Mouse (Mus musculus): ENCODE results near the gene Prm2.
A peak's percentile ranks its signal among the peaks of the same experiment; 100 is the strongest.

The Prm2 gene

GRCm38 (mm10) chr16:10796034-10796433, at the start of gene Prm2:
Prm2 (minus strand) TSS chr16:10796134.
- no peak for DNase-seq (ENCODE audit: low read depth, low spot score)

DNA sequence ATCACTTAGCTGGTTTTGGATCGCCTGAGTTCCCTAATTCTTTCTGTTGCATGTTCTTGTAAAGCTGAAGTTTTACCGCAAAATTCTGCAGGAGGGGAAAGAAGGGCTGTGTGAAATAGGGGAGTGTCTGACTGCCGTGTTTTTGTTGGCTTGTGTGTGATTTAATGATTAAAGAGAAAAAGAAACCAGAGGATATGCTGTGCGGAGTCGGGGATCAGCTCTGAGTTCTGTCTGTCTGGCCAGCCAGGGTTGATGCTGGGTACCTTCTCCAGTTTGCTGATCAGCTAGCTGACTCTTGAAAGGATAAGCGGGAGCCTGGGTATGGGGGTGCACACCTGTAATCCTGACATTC, 48.4 kb upstream of the Prm2 start:
- no peak for DNase-seq (ENCODE audit: low read depth, low spot score)

GRCm38 (mm10) chr16:10843486-10844318, 47.8 kb upstream of the Prm2 start:
- DNase-seq (ENCODE audit: low read depth, low spot score), result no peak

- no peak for DNase-seq (ENCODE audit: low read depth, low spot score)
Observed at GRCm38 (mm10) chr16:10842282-10842855, 46.4 kb upstream of the Prm2 start.

DNA sequence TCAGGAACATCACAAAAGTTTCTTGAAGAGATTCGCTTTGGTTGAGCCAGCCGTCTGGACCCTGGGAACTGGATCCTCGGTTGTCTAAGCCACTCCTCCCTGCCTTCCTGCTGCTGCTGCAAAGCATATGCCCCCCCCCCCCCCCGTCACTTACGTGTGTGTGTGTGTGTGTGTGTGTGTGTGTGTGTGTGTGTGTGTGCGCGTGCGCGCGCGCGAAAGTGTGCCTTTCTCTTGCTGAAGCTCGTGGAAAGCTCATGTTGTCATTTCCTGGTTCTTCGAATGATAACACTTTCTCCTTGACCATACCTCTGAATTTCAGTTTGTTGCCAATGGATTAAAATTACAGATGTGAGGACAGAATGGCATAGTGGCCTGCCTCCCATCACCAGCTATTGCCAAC, 44.1 kb upstream of the Prm2 start:
- no peak for DNase-seq (ENCODE audit: low read depth, low spot score)

DNA sequence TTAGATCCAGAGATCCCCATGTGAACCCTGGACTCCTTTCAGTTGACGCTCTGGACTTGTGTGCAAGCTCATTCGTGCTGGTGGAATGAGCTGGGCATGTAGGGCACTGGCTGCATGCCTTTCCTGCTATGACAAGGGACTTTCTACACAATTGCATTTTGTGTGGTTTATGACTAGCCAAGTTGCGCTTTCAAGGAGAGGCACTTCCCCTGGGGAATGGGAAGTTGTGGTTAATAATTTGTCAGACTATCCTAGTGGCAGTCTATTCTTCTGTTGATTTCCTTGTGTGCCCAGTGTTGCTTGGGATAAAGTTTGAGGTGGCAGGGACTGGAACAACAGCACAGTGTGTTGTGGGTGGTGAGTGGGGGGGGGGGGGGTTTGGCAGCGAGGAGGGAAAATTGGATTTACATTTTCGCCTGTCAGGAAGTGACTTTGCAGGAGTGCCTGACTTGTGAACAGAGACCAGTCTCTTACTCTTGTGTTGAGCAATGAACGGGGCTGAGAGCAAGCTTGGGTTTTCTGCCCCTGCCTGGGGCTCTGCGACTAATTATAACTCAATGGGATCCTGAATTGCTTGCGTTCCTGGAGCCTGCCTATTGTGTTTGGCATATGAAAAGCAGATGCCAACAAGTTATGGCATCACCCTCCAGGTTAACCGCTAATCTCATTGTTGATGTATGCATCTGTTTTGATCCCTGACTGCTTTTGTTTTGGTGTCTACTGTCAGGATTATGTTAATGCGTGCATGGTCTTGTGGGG, 42.7 kb upstream of the Prm2 start:
- DNase-seq (ENCODE audit: low read depth, low spot score), result no peak

GRCm38 (mm10) chr16:10837903-10838302, 42.0 kb upstream of the Prm2 start:
- DNase-seq (ENCODE audit: low read depth, low spot score), result no peak

DNA sequence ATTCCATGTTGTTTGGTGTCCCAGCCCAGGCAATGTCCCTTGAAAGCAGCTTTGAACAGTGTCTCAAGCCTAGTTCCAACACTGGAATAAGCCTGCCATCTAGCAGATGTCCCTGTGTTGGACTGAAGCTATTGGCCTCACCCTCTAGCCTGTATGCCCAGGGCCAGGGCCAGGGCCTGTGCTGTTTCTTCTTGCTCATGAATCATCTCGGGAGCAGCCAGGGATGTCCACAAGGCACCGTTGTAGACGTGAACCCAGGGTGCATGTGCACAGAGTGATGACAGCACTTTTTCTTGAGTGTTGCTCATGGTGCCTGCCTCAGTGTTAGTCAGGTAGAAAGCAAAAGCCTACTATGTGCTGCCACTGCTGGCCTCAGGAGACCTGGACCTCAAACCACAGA, 41.3 kb upstream of the Prm2 start:
- DNase-seq (ENCODE audit: low read depth, low spot score), result no peak

- no peak for DNase-seq (ENCODE audit: low read depth, low spot score)
Observed at GRCm38 (mm10) chr16:10836388-10836787, 40.5 kb upstream of the Prm2 start.

- DNase-seq (ENCODE audit: low read depth, low spot score), result peak; percentile 76
Observed at GRCm38 (mm10) chr16:10834911-10835587, 39.1 kb upstream of the Prm2 start, which contains the start of gene Rmi2. Rmi2 (plus strand) TSS chr16:10835059.

DNA sequence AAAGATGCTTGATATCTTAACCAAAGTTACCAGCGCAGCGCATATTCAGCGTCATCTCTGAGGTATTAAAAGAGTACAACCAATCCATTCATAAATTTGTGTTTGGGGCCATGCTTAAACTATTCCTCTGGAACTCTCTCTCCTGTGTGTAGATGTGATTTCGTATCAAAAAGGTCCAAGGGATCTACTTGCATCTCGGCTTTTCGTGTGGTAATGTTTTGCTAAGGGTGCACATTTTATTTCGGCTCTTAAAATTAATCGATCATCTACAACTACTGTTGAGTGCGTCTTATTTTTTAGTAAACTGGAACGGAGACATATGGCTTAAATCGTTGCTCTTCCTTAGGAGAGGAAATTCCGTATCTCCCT, 38.6 kb upstream of the Prm2 start:
- DNase-seq (ENCODE audit: low read depth, low spot score), result no peak

DNA sequence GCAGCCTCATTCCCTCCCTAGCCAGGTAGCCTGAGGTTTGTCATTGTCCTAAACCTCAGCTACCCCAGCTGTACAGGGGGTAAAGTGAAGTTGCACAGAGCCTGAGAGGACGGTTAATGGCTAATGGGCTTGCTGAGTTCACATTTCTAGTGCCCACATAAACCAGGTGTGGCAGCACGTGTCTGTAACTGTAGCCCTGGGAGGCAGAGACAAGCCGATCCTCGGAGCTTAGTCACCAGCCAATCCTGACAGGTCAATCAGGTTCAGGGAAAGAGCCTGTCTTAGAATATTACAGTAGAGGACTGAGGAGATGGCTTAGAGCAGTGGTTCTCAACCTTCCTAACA, 32.5 kb upstream of the Prm2 start:
- DNase-seq (ENCODE audit: low read depth, low spot score), result no peak

DNA sequence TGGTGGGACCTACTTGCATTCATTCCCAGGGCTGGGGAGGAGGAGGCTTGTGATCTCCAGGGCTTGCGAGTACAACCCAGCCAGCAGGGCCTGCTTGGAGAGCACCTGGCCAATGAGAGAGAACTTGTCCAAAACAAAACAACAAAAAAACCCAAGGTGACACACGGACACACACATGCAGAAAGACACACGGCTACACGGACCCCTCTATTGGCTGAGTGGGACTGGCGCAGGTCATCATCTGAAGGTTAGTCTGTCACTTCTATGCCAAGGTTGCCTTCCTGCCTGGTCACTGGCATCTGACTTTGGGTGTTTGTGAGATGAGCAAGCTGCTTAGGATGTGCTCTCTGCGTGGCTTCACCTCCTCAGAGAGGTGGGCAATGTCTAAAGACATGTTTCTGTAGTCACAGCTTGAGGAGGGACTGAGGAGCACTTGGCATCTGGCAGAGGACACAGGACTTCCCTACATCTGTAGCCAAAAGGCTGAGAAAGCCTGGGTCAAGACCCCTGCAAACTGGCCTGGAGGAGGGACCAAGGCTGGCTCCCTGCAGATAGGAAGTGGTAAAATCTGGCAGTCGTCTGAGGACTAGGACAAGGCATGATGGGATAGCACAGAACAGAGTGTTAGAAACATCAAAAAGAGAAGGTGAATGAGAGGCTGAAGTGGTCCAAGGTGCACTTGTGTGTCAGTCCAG, 32.0 kb upstream of the Prm2 start:
- no peak for DNase-seq (ENCODE audit: low read depth, low spot score)

- no peak for DNase-seq (ENCODE audit: low read depth, low spot score)
Observed at GRCm38 (mm10) chr16:10827269-10827668, 31.3 kb upstream of the Prm2 start.

DNA sequence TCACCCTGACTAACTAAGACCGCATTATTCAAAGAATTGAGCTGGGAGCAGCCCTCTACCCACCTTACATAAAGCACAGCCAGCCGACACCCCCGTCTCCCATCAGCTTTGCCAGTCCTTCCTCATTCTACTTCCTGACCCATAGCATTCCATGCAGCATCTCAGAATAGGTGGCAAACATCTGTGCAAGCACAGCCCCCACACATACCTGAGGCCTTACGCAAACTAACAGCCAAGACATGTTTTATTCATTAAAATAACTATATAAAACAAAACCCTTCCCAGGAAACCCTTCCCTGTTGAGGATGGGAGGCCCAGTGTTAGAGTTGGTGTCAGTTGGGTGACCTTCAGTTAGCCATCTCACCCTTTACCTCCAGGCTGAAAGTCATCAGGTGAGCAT, 29.9 kb upstream of the Prm2 start:
- no peak for DNase-seq (ENCODE audit: low read depth, low spot score)

DNA sequence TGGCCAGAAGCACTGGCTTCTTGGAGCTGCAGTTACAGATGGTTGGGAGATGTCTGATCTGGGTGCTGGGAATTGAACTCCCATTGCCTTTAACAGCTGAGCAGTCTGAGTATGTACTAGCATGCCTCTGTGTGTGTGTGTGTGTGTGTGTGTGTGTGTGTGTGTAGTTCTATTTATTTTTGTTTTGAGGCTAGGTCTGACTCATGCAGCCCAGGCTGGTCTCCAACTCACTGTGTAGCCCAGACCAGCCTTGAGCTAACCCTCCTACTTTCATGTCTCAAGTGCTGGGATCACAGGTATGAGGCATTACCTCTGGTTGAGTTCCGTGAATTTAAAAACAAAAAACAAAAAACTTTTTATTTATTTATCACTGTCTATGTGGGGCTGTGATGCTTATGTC, 28.6 kb upstream of the Prm2 start:
- no peak for DNase-seq (ENCODE audit: low read depth, low spot score)

- DNase-seq (ENCODE audit: low read depth, low spot score), result no peak
Observed at GRCm38 (mm10) chr16:10821387-10821786, 25.5 kb upstream of the Prm2 start.

- no peak for DNase-seq (ENCODE audit: low read depth, low spot score)
Observed at GRCm38 (mm10) chr16:10819966-10820365, 24.0 kb upstream of the Prm2 start.

GRCm38 (mm10) chr16:10818579-10819135, 22.7 kb upstream of the Prm2 start:
- DNase-seq (ENCODE audit: low read depth, low spot score), result no peak

DNA sequence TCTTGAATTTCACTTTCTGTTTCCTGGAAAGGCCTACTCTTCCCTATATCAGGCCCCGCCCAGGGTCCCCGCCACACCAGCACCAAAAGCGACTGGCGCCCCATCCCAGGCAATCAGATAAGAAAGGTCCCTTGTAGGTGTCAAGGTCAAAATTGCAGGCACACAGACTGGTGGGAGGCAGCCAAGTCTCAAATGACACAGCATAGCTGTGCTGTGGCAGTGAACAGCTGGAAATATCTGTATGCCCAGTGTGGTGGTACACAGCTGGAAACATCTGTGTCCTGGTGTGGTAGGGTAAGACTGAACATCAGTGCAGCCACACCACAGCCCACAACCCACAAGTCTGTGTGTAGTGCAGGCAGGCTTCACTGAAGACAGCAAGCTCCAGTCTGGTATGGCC, 18.9 kb upstream of the Prm2 start:
- DNase-seq (ENCODE audit: low read depth, low spot score), result no peak

- DNase-seq (ENCODE audit: low read depth, low spot score), result no peak
Observed at GRCm38 (mm10) chr16:10813726-10814125, 17.8 kb upstream of the Prm2 start.

Data from ES-CJ7 (cell line).